Mouse (Mus musculus): ENCODE measurements around the gene Ankrd55.

GRCm38 (mm10) chr13:112361575-112361974 is 73.3 kb downstream of the Ankrd55 start:
- no peak for TF ChIP-seq CTCF (IDR thresholded peaks at IDR 0.05; ENCODE audit: low read depth)
- no peak for TF ChIP-seq EP300 (optimal IDR thresholded peaks at IDR 0.05)
